Mouse (Mus musculus) heart, adult 2 months (tissue): ENCODE data around the gene Pla2g1b.

ENCODE experiments used
- CTCF ChIP-seq: fragments of 200-600 bp; IDR thresholded peaks from 2 replicates; pipeline ENCODE4 v1.8.1; 2022; ENCODE audit warnings: antibody characterized with exemption, mild to moderate bottlenecking, moderate library complexity
- EP300 ChIP-seq: fragments of 200-500 bp; IDR thresholded peaks from 2 replicates; pipeline ENCODE4 v1.6.1; 2011; ENCODE audit warnings: low read depth, low read length, control low read depth; ENCODE audit not compliant: insufficient read depth
- POLR2A ChIP-seq: fragments of 200-500 bp; IDR thresholded peaks from 2 replicates; pipeline ENCODE4 v1.6.1; 2011; ENCODE audit warnings: mild to moderate bottlenecking, low read depth, low read length, control low read depth; ENCODE audit not compliant: insufficient read depth

DNA sequence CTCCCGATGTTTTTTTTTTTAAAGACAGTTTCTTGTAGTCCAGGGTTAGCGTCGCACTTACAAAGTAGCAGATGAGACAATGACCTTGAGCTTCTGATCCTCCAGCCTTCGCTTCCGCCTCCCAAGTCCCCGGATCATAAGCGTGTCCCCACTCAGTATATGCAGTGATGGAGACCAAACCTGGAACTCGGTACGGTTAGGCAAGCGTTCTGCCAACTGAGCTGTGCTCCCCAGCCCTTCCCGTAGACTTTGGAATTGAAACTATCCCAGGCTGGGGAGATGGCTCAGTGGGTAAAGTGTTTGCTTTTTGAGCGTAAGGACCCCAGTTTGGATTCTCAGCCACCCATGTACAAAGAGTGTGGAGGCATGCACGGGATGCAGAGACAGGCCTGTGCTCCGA is 47.2 kb downstream of the Pla2g1b start:
- TF ChIP-seq CTCF (no peak), POLR2A (no peak), EP300 (no peak)
